Mouse (Mus musculus): Measurements from ENCODE around the gene B230307C23Rik.
"Not testable (repeated sequence)": the region's sequence is repeated elsewhere in the genome, so short reads cannot be mapped to it uniquely, and the experiment has no call there.

The B230307C23Rik gene

GRCm38 (mm10) chr16:97997383-97997731 lies 242 bp downstream of the B230307C23Rik start:
- in situ Hi-C loops (cut with MboI; ENCODE audit: low sequenced_read_pairs) = not testable (repeated sequence)

GRCm38 (mm10) chr16:98022081-98022480 lies 25.0 kb downstream of the B230307C23Rik start:
- in situ Hi-C loops (cut with MboI; ENCODE audit: low sequenced_read_pairs) = no loop called here

- in situ Hi-C loops (cut with MboI; ENCODE audit: low sequenced_read_pairs) = no loop called here
These were observed 25.7 kb downstream of the B230307C23Rik start for GRCm38 (mm10) chr16:98022657-98023345.

- in situ Hi-C loops (cut with MboI; ENCODE audit: low sequenced_read_pairs) = not testable (repeated sequence)
These were observed 29.1 kb downstream of the B230307C23Rik start for GRCm38 (mm10) chr16:98026186-98026585.

GRCm38 (mm10) chr16:98034971-98035370 lies 37.9 kb downstream of the B230307C23Rik start:
- in situ Hi-C loops (cut with MboI; ENCODE audit: low sequenced_read_pairs) = not testable (repeated sequence)

GRCm38 (mm10) chr16:98041676-98042075 lies 44.6 kb downstream of the B230307C23Rik start:
- in situ Hi-C loops (cut with MboI; ENCODE audit: low sequenced_read_pairs) = no loop called here

- in situ Hi-C loops (cut with MboI; ENCODE audit: low sequenced_read_pairs) = not testable (repeated sequence)
These were observed 82.3 kb downstream of the B230307C23Rik start for GRCm38 (mm10) chr16:98079382-98079781.

GRCm38 (mm10) chr16:98081140-98081539 lies 84.0 kb downstream of the B230307C23Rik start:
- in situ Hi-C loops (cut with MboI; ENCODE audit: low sequenced_read_pairs) = not testable (repeated sequence)
